Mouse (Mus musculus) CH12.LX (cell line): Measurements from ENCODE around the gene Thoc6. TPM values are rescaled to one million over a fixed set of nuclear protein-coding genes. Genes with fewer than 3 reads are reported as not detected.

Experiments
- DNase-seq: peaks from one replicate; pipeline ENCODE4 v3.0.0-alpha.2; 2013; ENCODE audit errors: extremely low read depth
- H3K27ac ChIP-seq: 2 replicates; pipeline ENCODE4 v1.5.1; 2012; ENCODE audit warnings: low read depth, mild to moderate bottlenecking, control low read depth, moderate library complexity; ENCODE audit not compliant: insufficient read depth
- H3K27me3 ChIP-seq: replicated peaks from 2 replicates; pipeline ENCODE3; 2012; ENCODE audit warnings: inconsistent platforms
- H3K36me3 ChIP-seq, 2 experiments: replicated peaks in 1 of 2; 2 replicates each; pipeline versions ENCODE3 to v1.6.1; 2012; ENCODE audit warnings: inconsistent platforms in 1 of 2, low read length in 1 of 2, mild to moderate bottlenecking in 1 of 2, mixed read lengths in 1 of 2, moderate library complexity in 1 of 2; ENCODE audit not compliant: control insufficient read depth in 1 of 2, insufficient read depth in 1 of 2
- H3K4me1 ChIP-seq, 2 experiments: 2 replicates each; pipeline ENCODE4 v1.6.1; 2012; ENCODE audit warnings: inconsistent platforms in 1 of 2, moderate library complexity in 1 of 2; ENCODE audit not compliant: insufficient read depth in 2 of 2, control insufficient read depth in 1 of 2
- H3K4me2 ChIP-seq: 2 replicates; pipeline ENCODE4 v1.6.1; 2012; ENCODE audit warnings: low read depth, mild to moderate bottlenecking, control low read depth; ENCODE audit not compliant: poor library complexity, insufficient read depth, severe bottlenecking
- H3K4me3 ChIP-seq, 3 experiments: fragments of 150-350 bp in 1 of 3; sonication (generic) in 1 of 3; replicated peaks in 1 of 3; 2 replicates each; pipeline versions ENCODE3 to v1.5.1; 2011 to 2012; ENCODE audit warnings: low read depth in 2 of 3, low read length in 2 of 3, mild to moderate bottlenecking in 2 of 3, moderate library complexity in 2 of 3, control low read depth in 1 of 3, improper control_type of control experiment in 1 of 3, inconsistent platforms in 1 of 3, mixed read lengths in 1 of 3; ENCODE audit not compliant: poor library complexity in 1 of 3
- H3K79me2 ChIP-seq: replicated peaks from 2 replicates; pipeline ENCODE4 v1.6.1; 2012; ENCODE audit warnings: mild to moderate bottlenecking, moderate library complexity; ENCODE audit not compliant: control insufficient read depth, poor library complexity, insufficient read depth, severe bottlenecking; ENCODE audit errors: extremely low read depth
- H3K9ac ChIP-seq: 2 replicates; pipeline ENCODE4 v1.6.1; 2012; ENCODE audit warnings: low read depth, mild to moderate bottlenecking, control low read depth, moderate library complexity; ENCODE audit not compliant: insufficient read depth
- H3K9me3 ChIP-seq: replicated peaks from 2 replicates; pipeline ENCODE3; 2012; ENCODE audit warnings: low read length, inconsistent platforms, mixed read lengths
- CTCF ChIP-seq, 2 experiments: IDR thresholded peaks in 1 of 2; conservative IDR thresholded peaks in 1 of 2; 2 replicates each; pipeline ENCODE4 v1.5.1; 2011 to 2012; ENCODE audit warnings: low read depth in 2 of 2, low read length in 2 of 2, improper control_type of control experiment in 1 of 2, inconsistent platforms in 1 of 2, mild to moderate bottlenecking in 1 of 2, moderate library complexity in 1 of 2
- EP300 ChIP-seq: IDR thresholded peaks from 2 replicates; pipeline ENCODE4 v1.6.1; 2011; ENCODE audit warnings: low read length, improper control_type of control experiment
- ETS1 ChIP-seq: conservative IDR thresholded peaks from 2 replicates; pipeline ENCODE4 v1.6.1; 2012; ENCODE audit warnings: low read depth, mild to moderate bottlenecking, inconsistent platforms, low read length, improper control_type of control experiment, moderate library complexity
- GABPA ChIP-seq: IDR thresholded peaks from 2 replicates; pipeline ENCODE4 v1.6.1; 2012; ENCODE audit warnings: low read depth, low read length, improper control_type of control experiment, inconsistent platforms; ENCODE audit not compliant: insufficient replicate concordance
- JUND ChIP-seq: conservative IDR thresholded peaks from 2 replicates; pipeline ENCODE4 v1.6.1; 2011; ENCODE audit warnings: low read depth, low read length, improper control_type of control experiment
- KAT2A ChIP-seq: IDR thresholded peaks from 2 replicates; pipeline ENCODE4 v1.6.1; 2012; ENCODE audit warnings: low read length, improper control_type of control experiment, inconsistent platforms; ENCODE audit not compliant: insufficient replicate concordance
- MAZ ChIP-seq: IDR thresholded peaks from 2 replicates; pipeline ENCODE4 v1.6.1; 2012; ENCODE audit warnings: low read depth, mild to moderate bottlenecking, inconsistent platforms, low read length, improper control_type of control experiment, moderate library complexity
- NELFE ChIP-seq: IDR thresholded peaks from 2 replicates; pipeline ENCODE4 v1.6.1; 2011; ENCODE audit warnings: low read depth, low read length, improper control_type of control experiment
- POLR2AphosphoS2 ChIP-seq: IDR thresholded peaks from 2 replicates; pipeline ENCODE4 v1.6.1; 2011; ENCODE audit warnings: low read depth, low read length, improper control_type of control experiment
- RAD21 ChIP-seq: IDR thresholded peaks from 2 replicates; pipeline ENCODE4 v1.6.1; 2011; ENCODE audit warnings: low read depth, mild to moderate bottlenecking, low read length, improper control_type of control experiment, moderate library complexity
- SMC3 ChIP-seq: IDR thresholded peaks from 2 replicates; pipeline ENCODE4 v1.6.1; 2011; ENCODE audit warnings: low read depth, low read length, improper control_type of control experiment
- TCF12 ChIP-seq: IDR thresholded peaks from 2 replicates; pipeline ENCODE4 v1.6.1; 2014; ENCODE audit warnings: low read depth, mild to moderate bottlenecking, inconsistent platforms, low read length, improper control_type of control experiment
- ZC3H11A ChIP-seq: IDR thresholded peaks from 2 replicates; pipeline ENCODE4 v1.6.1; 2012; ENCODE audit warnings: low read depth, mild to moderate bottlenecking, inconsistent platforms, low read length, improper control_type of control experiment
- ZMIZ1 ChIP-seq: IDR thresholded peaks from 2 replicates; pipeline ENCODE4 v1.6.1; 2012; ENCODE audit warnings: low read depth, mild to moderate bottlenecking, inconsistent platforms, low read length, improper control_type of control experiment
- dilution Hi-C: fragments of 300-500 bp; cut with MboI; formaldehyde crosslinking; loops from 2 replicates; pipeline ENCODE4 v1.14.3; 2020; ENCODE audit warnings: low sequenced_read_pairs; ENCODE audit not compliant: extremely low pct_unique_long_range_greater_than_20kb, extremely low pct_ligation_motif_present
- in situ Hi-C: fragments of 300-500 bp; cut with MboI; formaldehyde crosslinking; loops from 3 replicates; pipeline ENCODE4 v1.14.3; 2019; ENCODE audit warnings: low sequenced_read_pairs, low pct_ligation_motif_present, low pct_unique_long_range_greater_than_20kb, mixed read lengths
- polyA plus RNA-seq: library from polyadenylated mRNA; unstranded; fragments of >175 nt; gene quantifications from 2 replicates; pipeline ENCODE4 v1.2.1, GENCODE M21; 2012; ENCODE audit warnings: low read depth; ENCODE audit not compliant: insufficient read length
- total RNA-seq, 2 experiments: library from RNA; depleted of rRNA; stranded (reverse); fragments of 300-350 nt in 1 of 2; fragments of >200 nt in 1 of 2; gene quantifications; 2 replicates each; pipeline ENCODE4 v1.2.3; 2012 to 2014

Thoc6 gene
- total and polyA plus RNA-seq, 3 experiments = 37.4 to 41.4 (median 37.9) TPM

DNA sequence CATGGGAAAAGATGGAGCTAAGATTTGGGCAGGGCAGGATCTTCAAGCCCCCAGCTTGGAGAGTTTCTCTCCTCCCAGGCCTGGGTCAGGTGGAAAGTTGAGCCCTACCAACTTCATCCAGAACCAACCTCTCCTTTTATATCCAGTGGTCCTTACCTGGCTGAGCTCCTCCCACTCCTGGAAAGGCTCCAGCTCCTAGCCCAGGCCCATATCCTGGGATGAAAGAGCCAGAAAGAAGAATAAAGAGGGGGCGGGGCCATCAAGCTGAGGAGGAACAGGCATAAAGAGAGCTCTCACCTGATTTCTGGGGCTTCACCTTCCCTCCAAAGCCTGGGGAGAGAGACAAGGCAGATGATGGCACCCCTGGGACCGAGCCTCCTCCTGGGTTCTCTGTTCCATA is 43.3 kb upstream of the Thoc6 start:
- no peak overlapping the region for H3K9ac ChIP-seq
- no peaks in the 10 kb centered on the region for H3K36me3 ChIP-seq
- no peak for DNase-seq
- in situ Hi-C loops = no loop called here
- dilution Hi-C loops = no loop called here
- H3K79me2 ChIP-seq = no peaks in the 10 kb centered on the region
- no peaks in the 10 kb centered on the region for H3K4me1 ChIP-seq
- peaks cover 76% of the 10 kb centered on the region for H3K27me3 ChIP-seq
- no peak overlapping the region for H3K4me2 ChIP-seq
- no peak overlapping the region for H3K4me3 ChIP-seq
- H3K9me3 ChIP-seq = no peaks in the 10 kb centered on the region
- no peak overlapping the region for H3K27ac ChIP-seq
- TF ChIP-seq KAT2A = no peak
- TF ChIP-seq ZMIZ1 = no peak
- no peak for TF ChIP-seq EP300
- TF ChIP-seq ETS1 = no peak
- TF ChIP-seq GABPA = no peak

- Histone ChIP-seq H3K4me1 (no peaks in the 10 kb centered on the region), H3K4me2 (no peak overlapping the region), H3K4me3 (no peak overlapping the region), H3K9ac (no peak overlapping the region), H3K79me2 (no peaks in the 10 kb centered on the region), H3K27ac (no peak overlapping the region), H3K9me3 (no peaks in the 10 kb centered on the region), H3K36me3 (no peaks in the 10 kb centered on the region), H3K27me3 (peaks cover 81% of the 10 kb centered on the region)
- DNase-seq = peak; percentile 71
- in situ Hi-C loops = loop anchor here (5.0 kb wide), 1 partner anchor 129 kb away; no protein-coding TSS in a partner anchor
- TF ChIP-seq MAZ (0 out of 2 replicates have a peak, but pooled peaks have one; percentile 21), CTCF (conservative IDR thresholded peaks at IDR 0.05 in 1 of 2, IDR thresholded peaks at IDR 0.05 in 1 of 2; ENCODE audit: low read depth in 2 of 2, low read length in 2 of 2) (peak; percentile 86 to 97), POLR2AphosphoS2 (no peak), TCF12 (no peak), SMC3 (peak; percentile 79), JUND (no peak), RAD21 (peak; percentile 90), ZC3H11A (peak; percentile 41; the same call in 1 of the 2 replicates), NELFE (peak; percentile 38; the same call in 1 of the 2 replicates)
- dilution Hi-C loops = no loop called here
Measured at GRCm38 (mm10) chr17:23706212-23706611, 32.5 kb upstream of the Thoc6 start.
